Mouse (Mus musculus): ENCODE data around the gene Ttc28. TPM values are rescaled to one million over a fixed set of nuclear protein-coding genes. Genes with fewer than 3 reads are reported as not detected.

Gene Ttc28
- total and polyA plus RNA-seq, 3 experiments: 0.21 to 0.89 (median 0.28) TPM

DNA sequence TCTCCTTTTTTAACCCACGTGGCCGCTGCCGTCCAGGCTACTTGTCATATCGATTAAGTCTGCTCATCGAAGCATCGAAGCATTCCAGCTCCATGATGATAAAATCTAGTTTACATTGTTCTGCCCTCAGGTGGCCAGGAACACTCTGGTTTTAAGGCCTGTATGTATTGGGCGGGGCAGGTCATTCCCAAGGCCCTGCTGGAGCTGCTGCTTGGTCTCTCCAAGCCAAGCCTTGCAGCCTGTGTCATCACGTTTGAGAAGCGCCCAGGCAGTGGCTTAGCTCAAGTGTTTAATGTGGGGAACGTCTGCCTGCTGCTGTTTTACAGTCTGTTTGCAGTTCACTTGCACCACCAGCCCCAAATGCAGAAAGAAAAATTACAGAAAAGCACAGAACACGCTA lies 132.5 kb downstream of the Ttc28 start:
- dilution Hi-C loops (cut with MboI; ENCODE audit: extremely low pct_ligation_motif_present, extremely low pct_unique_long_range_greater_than_20kb, low sequenced_read_pairs): no loop called here
- no peaks in the 10 kb centered on the region for H3K27me3 ChIP-seq (replicated peaks)
- H3K36me3 ChIP-seq (replicated peaks in 1 of 2; ENCODE audit: control insufficient read depth in 1 of 2, insufficient read depth in 1 of 2, low read length in 1 of 2): no peaks in the 10 kb centered on the region
- in situ Hi-C loops (cut with MboI; ENCODE audit: low pct_ligation_motif_present, low pct_unique_long_range_greater_than_20kb, low sequenced_read_pairs): loop anchor here (25.0 kb wide), 1 partner anchor 200 kb away; no protein-coding TSS in a partner anchor
- no peak for TF ChIP-seq PAX5 (IDR thresholded peaks at IDR 0.05; ENCODE audit: low read length)
- TF ChIP-seq RCOR1 (conservative IDR thresholded peaks at IDR 0.05; ENCODE audit: low read depth, low read length): no peak
- no peak for TF ChIP-seq RAD21 (IDR thresholded peaks at IDR 0.05; ENCODE audit: low read depth, low read length)
- no peak for TF ChIP-seq MAZ (IDR thresholded peaks at IDR 0.05; ENCODE audit: low read depth, low read length)
- peaks cover 0 to 5% of the 10 kb centered on the region in 2 experiments; a peak in 2 of 4 replicates for H3K4me1 ChIP-seq (ENCODE audit: control insufficient read depth in 1 of 2, insufficient read depth in 2 of 2)
- no peak overlapping the region for H3K27ac ChIP-seq (ENCODE audit: insufficient read depth, low read depth)
- H3K79me2 ChIP-seq (replicated peaks; ENCODE audit: control insufficient read depth, extremely low read depth, insufficient read depth, poor library complexity, severe bottlenecking): no peaks in the 10 kb centered on the region
- H3K4me2 ChIP-seq (ENCODE audit: insufficient read depth, low read depth, poor library complexity, severe bottlenecking): no peak overlapping the region
- H3K4me3 ChIP-seq (replicated peaks in 1 of 3; ENCODE audit: low read depth in 2 of 3, low read length in 2 of 3, poor library complexity in 1 of 3): no peak overlapping the region
- no peak for DNase-seq (ENCODE audit: extremely low read depth)
- no peak overlapping the region for H3K9ac ChIP-seq (ENCODE audit: insufficient read depth, low read depth)
- peaks cover 4% of the 10 kb centered on the region for H3K9me3 ChIP-seq (replicated peaks; ENCODE audit: low read length)

DNA sequence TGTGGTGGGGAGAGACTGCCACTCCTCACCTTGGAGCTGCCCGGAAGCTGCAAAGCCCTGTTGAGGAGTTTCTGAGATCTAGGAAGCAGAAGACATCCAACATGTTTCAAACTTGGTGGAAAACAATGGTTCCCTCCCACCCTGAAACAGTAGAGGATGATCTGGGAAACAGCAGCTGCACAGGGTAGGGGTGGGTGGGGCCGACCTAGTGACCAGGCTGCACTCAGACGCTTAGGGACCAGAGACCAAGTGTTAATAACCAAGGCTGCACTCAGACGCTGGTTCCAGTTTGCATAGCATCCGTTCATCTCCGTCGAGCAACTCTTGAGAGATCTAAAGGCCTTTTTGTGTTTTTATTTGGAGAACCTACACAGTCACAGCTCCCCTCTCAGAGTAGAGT lies 133.0 kb downstream of the Ttc28 start:
- H3K4me3 ChIP-seq (replicated peaks in 1 of 3; ENCODE audit: low read depth in 2 of 3, low read length in 2 of 3, poor library complexity in 1 of 3): no peak overlapping the region
- peaks cover 4% of the 10 kb centered on the region for H3K9me3 ChIP-seq (replicated peaks; ENCODE audit: low read length)
- no peak overlapping the region for H3K9ac ChIP-seq (ENCODE audit: insufficient read depth, low read depth)
- no peaks in the 10 kb centered on the region for H3K4me1 ChIP-seq (ENCODE audit: control insufficient read depth in 1 of 2, insufficient read depth in 2 of 2)
- in situ Hi-C loops (cut with MboI; ENCODE audit: low pct_ligation_motif_present, low pct_unique_long_range_greater_than_20kb, low sequenced_read_pairs) (loop anchor here (25.0 kb wide), 1 partner anchor 200 kb away; no protein-coding TSS in a partner anchor), dilution Hi-C loops (cut with MboI; ENCODE audit: extremely low pct_ligation_motif_present, extremely low pct_unique_long_range_greater_than_20kb, low sequenced_read_pairs) (no loop called here)
- no peaks in the 10 kb centered on the region for H3K79me2 ChIP-seq (replicated peaks; ENCODE audit: control insufficient read depth, extremely low read depth, insufficient read depth, poor library complexity, severe bottlenecking)
- H3K27me3 ChIP-seq (replicated peaks): no peaks in the 10 kb centered on the region
- DNase-seq (ENCODE audit: extremely low read depth): no peak
- H3K4me2 ChIP-seq (ENCODE audit: insufficient read depth, low read depth, poor library complexity, severe bottlenecking): no peak overlapping the region
- H3K27ac ChIP-seq (ENCODE audit: insufficient read depth, low read depth): no peak overlapping the region
- no peak for TF ChIP-seq JUN (IDR thresholded peaks at IDR 0.05; ENCODE audit: insufficient read depth, low read depth, low read length)
- TF ChIP-seq JUND (conservative IDR thresholded peaks at IDR 0.05; ENCODE audit: low read depth, low read length): no peak
- TF ChIP-seq CHD2 (IDR thresholded peaks at IDR 0.05; ENCODE audit: low read length): no peak
- no peak for TF ChIP-seq POLR2A (IDR thresholded peaks at IDR 0.05; ENCODE audit: low read depth, low read length)
- no peak for TF ChIP-seq E2F4 (IDR thresholded peaks at IDR 0.05; ENCODE audit: insufficient replicate concordance, low read depth, low read length)
- TF ChIP-seq MAZ (IDR thresholded peaks at IDR 0.05; ENCODE audit: low read depth, low read length): no peak
- TF ChIP-seq NRF1 (IDR thresholded peaks at IDR 0.05; ENCODE audit: low read depth, low read length): no peak
- no peak for TF ChIP-seq SMC3 (IDR thresholded peaks at IDR 0.05; ENCODE audit: low read depth, low read length)
- no peak for TF ChIP-seq NELFE (IDR thresholded peaks at IDR 0.05; ENCODE audit: low read depth, low read length)
- H3K36me3 ChIP-seq (replicated peaks in 1 of 2; ENCODE audit: control insufficient read depth in 1 of 2, insufficient read depth in 1 of 2, low read length in 1 of 2): no peaks in the 10 kb centered on the region

DNA sequence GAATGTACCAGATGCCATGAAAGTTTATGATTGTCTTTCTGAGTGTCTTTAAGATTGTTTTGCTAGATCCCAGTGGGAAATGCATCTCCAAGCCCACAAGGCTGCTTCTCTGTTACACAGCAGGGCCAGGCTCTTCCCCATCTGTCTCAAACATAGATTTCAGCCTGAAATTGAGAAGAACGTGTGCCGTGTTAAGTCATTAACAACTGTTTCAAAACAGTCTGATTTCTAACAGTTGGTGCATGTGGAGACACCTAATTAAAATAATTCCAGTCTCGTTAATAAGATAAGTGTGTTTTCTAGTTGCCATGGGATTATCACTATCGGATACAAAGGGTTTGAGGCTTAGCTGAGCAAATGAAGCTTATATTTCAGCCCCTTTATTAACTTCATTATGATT lies 135.4 kb downstream of the Ttc28 start:
- no peak overlapping the region for H3K4me2 ChIP-seq (ENCODE audit: insufficient read depth, low read depth, poor library complexity, severe bottlenecking)
- H3K36me3 ChIP-seq (replicated peaks in 1 of 2; ENCODE audit: control insufficient read depth in 1 of 2, insufficient read depth in 1 of 2, low read length in 1 of 2): no peaks in the 10 kb centered on the region
- peaks cover 3% of the 10 kb centered on the region for H3K9me3 ChIP-seq (replicated peaks; ENCODE audit: low read length)
- dilution Hi-C loops (cut with MboI; ENCODE audit: extremely low pct_ligation_motif_present, extremely low pct_unique_long_range_greater_than_20kb, low sequenced_read_pairs) (no loop called here), in situ Hi-C loops (cut with MboI; ENCODE audit: low pct_ligation_motif_present, low pct_unique_long_range_greater_than_20kb, low sequenced_read_pairs) (loop anchor here (25.0 kb wide), 1 partner anchor 197 kb away; no protein-coding TSS in a partner anchor)
- no peaks in the 10 kb centered on the region for H3K79me2 ChIP-seq (replicated peaks; ENCODE audit: control insufficient read depth, extremely low read depth, insufficient read depth, poor library complexity, severe bottlenecking)
- DNase-seq (ENCODE audit: extremely low read depth): no peak
- TF ChIP-seq RAD21 (IDR thresholded peaks at IDR 0.05; ENCODE audit: low read depth, low read length) (no peak), NELFE (IDR thresholded peaks at IDR 0.05; ENCODE audit: low read depth, low read length) (no peak), PAX5 (IDR thresholded peaks at IDR 0.05; ENCODE audit: low read length) (no peak), CTCF (conservative IDR thresholded peaks at IDR 0.05 in 1 of 2, IDR thresholded peaks at IDR 0.05 in 1 of 2; ENCODE audit: low read depth in 2 of 2, low read length in 2 of 2) (no peak), ETS1 (conservative IDR thresholded peaks at IDR 0.05; ENCODE audit: low read depth, low read length) (no peak), ELF1 (IDR thresholded peaks at IDR 0.05; ENCODE audit: low read depth, low read length) (no peak), ZC3H11A (IDR thresholded peaks at IDR 0.05; ENCODE audit: low read depth, low read length) (no peak), USF1 (IDR thresholded peaks at IDR 0.05; ENCODE audit: low read depth, low read length) (no peak), IRF4 (IDR thresholded peaks at IDR 0.05; ENCODE audit: low read depth, low read length) (no peak), EP300 (IDR thresholded peaks at IDR 0.05; ENCODE audit: low read length) (no peak), NRF1 (IDR thresholded peaks at IDR 0.05; ENCODE audit: low read depth, low read length) (no peak), JUN (IDR thresholded peaks at IDR 0.05; ENCODE audit: insufficient read depth, low read depth, low read length) (no peak), ZNF384 (IDR thresholded peaks at IDR 0.05; ENCODE audit: low read depth, low read length) (no peak), POLR2AphosphoS2 (IDR thresholded peaks at IDR 0.05; ENCODE audit: low read depth, low read length) (no peak), MAX (IDR thresholded peaks at IDR 0.05; ENCODE audit: low read length) (no peak), MAZ (IDR thresholded peaks at IDR 0.05; ENCODE audit: low read depth, low read length) (no peak), TCF12 (IDR thresholded peaks at IDR 0.05; ENCODE audit: low read depth, low read length) (no peak)
- no peak overlapping the region for H3K27ac ChIP-seq (ENCODE audit: insufficient read depth, low read depth)
- H3K4me3 ChIP-seq (replicated peaks in 1 of 3; ENCODE audit: low read depth in 2 of 3, low read length in 2 of 3, poor library complexity in 1 of 3): no peak overlapping the region
- no peaks in the 10 kb centered on the region for H3K27me3 ChIP-seq (replicated peaks)
- no peak overlapping the region for H3K9ac ChIP-seq (ENCODE audit: insufficient read depth, low read depth)
- H3K4me1 ChIP-seq (ENCODE audit: control insufficient read depth in 1 of 2, insufficient read depth in 2 of 2): no peaks in the 10 kb centered on the region

Data from CH12.LX (cell line).